Mouse (Mus musculus): ENCODE data around the gene Mdfi. TPM values are rescaled to one million over a fixed set of nuclear protein-coding genes. Genes with fewer than 3 reads are reported as not detected.

Mdfi gene
- polyA plus RNA-seq, 1 experiment from 2014 or later, result 2.9 TPM

GRCm38 (mm10) chr17:47767456-47768141, 66.9 kb downstream of the Mdfi start:
- H3K4me1 ChIP-seq (ENCODE audit: control insufficient read depth, insufficient read depth, low read length), result no peaks in the 10 kb centered on the region
- H3K36me3 ChIP-seq (ENCODE audit: control insufficient read depth, insufficient read depth, low read length), result no peaks in the 10 kb centered on the region
- no peak for ATAC-seq
- peaks cover 3% of the 10 kb centered on the region; the same call in 1 of the 2 replicates for H3K9me3 ChIP-seq (replicated peaks; ENCODE audit: control insufficient read depth, low read length, poor library complexity, severe bottlenecking)
- no peak overlapping the region for H3K27ac ChIP-seq (ENCODE audit: low read length)
- 59% methylated on average over 14 of the region's 17 CpGs for WGBS
- no peak overlapping the region for H3K4me2 ChIP-seq (ENCODE audit: low read length)
- no peak overlapping the region for H3K4me3 ChIP-seq (ENCODE audit: low read depth, low read length)
- H3K27me3 ChIP-seq (ENCODE audit: control insufficient read depth, insufficient read depth, low read depth, low read length), result no peaks in the 10 kb centered on the region
- no peak overlapping the region for H3K9ac ChIP-seq (ENCODE audit: low read depth, low read length)

GRCm38 (mm10) chr17:47767081-47767455, 67.4 kb downstream of the Mdfi start:
- Histone ChIP-seq H3K4me3 (ENCODE audit: low read depth, low read length) (no peak overlapping the region), H3K27ac (ENCODE audit: low read length) (no peak overlapping the region), H3K9ac (ENCODE audit: low read depth, low read length) (no peak overlapping the region), H3K9me3 (replicated peaks; ENCODE audit: control insufficient read depth, low read length, poor library complexity, severe bottlenecking) (no peaks in the 10 kb centered on the region), H3K27me3 (ENCODE audit: control insufficient read depth, insufficient read depth, low read depth, low read length) (no peaks in the 10 kb centered on the region), H3K36me3 (ENCODE audit: control insufficient read depth, insufficient read depth, low read length) (no peaks in the 10 kb centered on the region), H3K4me1 (ENCODE audit: control insufficient read depth, insufficient read depth, low read length) (peaks cover 2% of the 10 kb centered on the region; the same call in 1 of the 2 replicates), H3K4me2 (ENCODE audit: low read length) (no peak overlapping the region)
- no peak for ATAC-seq
- 80% methylated on average over 2 of the region's 2 CpGs for WGBS

GRCm38 (mm10) chr17:47766407-47767043, 68.0 kb downstream of the Mdfi start:
- no peak overlapping the region for H3K4me2 ChIP-seq (ENCODE audit: low read length)
- no peaks in the 10 kb centered on the region for H3K27me3 ChIP-seq (ENCODE audit: control insufficient read depth, insufficient read depth, low read depth, low read length)
- H3K4me3 ChIP-seq (ENCODE audit: low read depth, low read length), result no peak overlapping the region
- H3K36me3 ChIP-seq (ENCODE audit: control insufficient read depth, insufficient read depth, low read length), result no peaks in the 10 kb centered on the region
- H3K4me1 ChIP-seq (ENCODE audit: control insufficient read depth, insufficient read depth, low read length), result peaks cover 2% of the 10 kb centered on the region; the same call in 1 of the 2 replicates
- no peak overlapping the region for H3K27ac ChIP-seq (ENCODE audit: low read length)
- no peak overlapping the region for H3K9ac ChIP-seq (ENCODE audit: low read depth, low read length)
- no peaks in the 10 kb centered on the region for H3K9me3 ChIP-seq (replicated peaks; ENCODE audit: control insufficient read depth, low read length, poor library complexity, severe bottlenecking)
- 90% methylated on average over 6 of the region's 6 CpGs for WGBS
- no peak for ATAC-seq

GRCm38 (mm10) chr17:47765986-47766385, 68.5 kb downstream of the Mdfi start:
- no peaks in the 10 kb centered on the region for H3K36me3 ChIP-seq (ENCODE audit: control insufficient read depth, insufficient read depth, low read length)
- no peak for ATAC-seq
- no peaks in the 10 kb centered on the region for H3K27me3 ChIP-seq (ENCODE audit: control insufficient read depth, insufficient read depth, low read depth, low read length)
- H3K4me3 ChIP-seq (ENCODE audit: low read depth, low read length), result no peak overlapping the region
- H3K4me2 ChIP-seq (ENCODE audit: low read length), result no peak overlapping the region
- no peaks in the 10 kb centered on the region for H3K9me3 ChIP-seq (replicated peaks; ENCODE audit: control insufficient read depth, low read length, poor library complexity, severe bottlenecking)
- no peak overlapping the region for H3K9ac ChIP-seq (ENCODE audit: low read depth, low read length)
- H3K27ac ChIP-seq (ENCODE audit: low read length), result no peak overlapping the region
- 83% methylated on average over 4 of the region's 4 CpGs for WGBS
- H3K4me1 ChIP-seq (ENCODE audit: control insufficient read depth, insufficient read depth, low read length), result peaks cover 2% of the 10 kb centered on the region; the same call in 1 of the 2 replicates

Other genes with a start within 250 kb of the Mdfi start
- 38.6 and 40.7 TPM in 2 replicates for gene Bysl, start 223.2 kb downstream of the Mdfi start, polyA plus RNA-seq (2015; fragmentation: Nextera tagmentation; extraction: Ambion mirVana)
- 47.0 and 47.7 TPM in 2 replicates for gene Med20, start 223.1 kb downstream of the Mdfi start, polyA plus RNA-seq (2015; fragmentation: Nextera tagmentation; extraction: Ambion mirVana)
- 1.3 and 2.0 TPM in 2 replicates for gene Gm20517, start 223.1 kb downstream of the Mdfi start, polyA plus RNA-seq (2015; fragmentation: Nextera tagmentation; extraction: Ambion mirVana)
- 5.3 and 7.3 TPM in 2 replicates for gene Usp49, start 204.0 kb downstream of the Mdfi start, polyA plus RNA-seq (2015; fragmentation: Nextera tagmentation; extraction: Ambion mirVana)
- 252 and 268 TPM in 2 replicates for gene Tomm6, start 146.3 kb downstream of the Mdfi start, polyA plus RNA-seq (2015; fragmentation: Nextera tagmentation; extraction: Ambion mirVana)
- 46.0 and 54.1 TPM in 2 replicates for gene Frs3, start 145.7 kb downstream of the Mdfi start, polyA plus RNA-seq (2015; fragmentation: Nextera tagmentation; extraction: Ambion mirVana)
- 0.88 and 0.92 TPM in 2 replicates for gene Gm21981, start 140.2 kb downstream of the Mdfi start, polyA plus RNA-seq (2015; fragmentation: Nextera tagmentation; extraction: Ambion mirVana)
- 0.77 and 2.4 TPM in 2 replicates for gene Prickle4, start 140.0 kb downstream of the Mdfi start, polyA plus RNA-seq (2015; fragmentation: Nextera tagmentation; extraction: Ambion mirVana)
- 0.13 TPM in 1 of 2 replicates, not detected in the other for gene Pgc, start 107.8 kb downstream of the Mdfi start, polyA plus RNA-seq (2015; fragmentation: Nextera tagmentation; extraction: Ambion mirVana)
- 2.9 and 3.0 TPM in 2 replicates for gene Tfeb, start 97.7 kb downstream of the Mdfi start, polyA plus RNA-seq (2015; fragmentation: Nextera tagmentation; extraction: Ambion mirVana)
- gene Foxp4, start 90.0 kb upstream of the Mdfi start, polyA plus RNA-seq (2015; fragmentation: Nextera tagmentation; extraction: Ambion mirVana), result 35.8 and 38.8 TPM in 2 replicates
- gene 1700122O11Rik, start 203.6 kb upstream of the Mdfi start, polyA plus RNA-seq (2015; fragmentation: Nextera tagmentation; extraction: Ambion mirVana), result not detected in 2 replicates